Mouse (Mus musculus) urinary bladder, postnatal 25 days (tissue): Measurements from ENCODE around the gene Pom121l2.

Experiments used
- DNase-seq: peaks from one replicate; pipeline ENCODE4 v3.0.0; 2022; ENCODE audit warnings: low spot score

The Pom121l2 gene

DNA sequence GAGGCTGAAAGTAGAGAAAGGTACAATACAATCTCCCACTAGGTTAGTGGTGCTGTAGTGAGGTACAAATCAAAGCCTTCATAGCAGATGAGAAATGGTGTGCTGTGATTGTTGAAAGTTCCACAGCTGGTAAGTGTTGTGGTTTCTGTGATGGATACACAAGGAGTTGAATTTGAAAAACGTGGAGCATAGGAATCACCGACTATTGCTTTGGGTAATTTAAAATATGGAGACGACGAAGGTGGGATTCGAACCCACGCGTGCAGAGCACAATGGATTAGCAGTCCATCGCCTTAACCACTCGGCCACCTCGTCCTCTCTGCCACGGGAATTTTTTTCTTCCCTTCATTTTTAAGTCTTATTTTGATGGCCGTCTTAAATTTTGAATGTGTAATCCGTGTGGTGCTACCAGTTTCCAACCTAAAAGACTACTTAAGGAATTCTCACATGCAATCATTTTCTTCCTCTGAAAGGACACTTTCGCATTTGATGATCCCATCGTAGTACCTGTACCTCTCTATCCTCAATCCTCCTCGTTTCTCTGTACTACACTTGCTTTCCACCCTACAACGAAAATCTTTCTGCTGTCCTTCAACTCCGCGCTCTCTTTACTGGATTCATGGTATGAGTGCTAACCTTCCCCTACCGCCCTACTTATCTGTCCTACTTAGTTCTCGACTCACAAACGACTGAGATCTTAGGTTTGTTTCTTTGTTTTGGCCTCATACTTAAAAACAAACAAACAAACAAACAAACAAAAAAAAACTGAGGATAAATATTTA lies 13.2 kb downstream of the Pom121l2 start:
- no peak for DNase-seq

- DNase-seq: no peak
These were observed 13.9 kb downstream of the Pom121l2 start for GRCm38 (mm10) chr13:21994896-21995295.

GRCm38 (mm10) chr13:21995331-21995914 lies 14.4 kb downstream of the Pom121l2 start:
- DNase-seq: no peak

DNA sequence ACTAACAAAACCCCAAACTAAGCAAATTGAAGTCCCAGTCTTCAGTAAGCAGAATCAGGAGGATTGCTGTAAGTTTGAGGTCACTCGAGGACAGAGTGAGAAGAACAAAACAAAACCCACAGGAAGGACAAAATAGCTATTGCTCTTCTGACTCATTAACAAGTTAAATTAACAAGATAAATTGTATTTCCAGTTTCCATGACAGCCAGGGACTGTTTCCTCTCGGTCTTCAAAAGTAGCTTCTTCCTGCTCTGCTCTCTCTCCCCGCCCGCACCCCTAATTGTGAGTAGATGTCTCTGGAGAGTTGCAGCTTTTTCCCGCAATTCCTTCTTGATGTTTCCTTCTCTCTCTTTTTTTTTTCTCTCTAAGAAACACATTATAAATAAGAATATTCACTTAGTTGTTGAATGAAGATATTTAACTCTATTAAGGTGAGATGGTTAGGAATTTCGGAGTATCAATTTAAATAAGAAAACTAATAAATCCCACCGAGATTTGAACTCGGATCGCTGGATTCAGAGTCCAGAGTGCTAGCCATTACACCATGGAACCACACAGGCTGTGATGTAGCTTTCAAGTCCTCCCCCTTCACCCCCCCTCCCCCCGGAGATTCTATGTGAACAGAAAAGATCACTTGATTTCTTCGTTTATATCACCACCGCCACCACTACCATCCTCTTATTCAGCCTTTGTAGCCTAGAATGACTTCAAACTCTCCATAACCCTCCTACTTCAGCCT lies 15.3 kb downstream of the Pom121l2 start:
- DNase-seq: no peak

DNA sequence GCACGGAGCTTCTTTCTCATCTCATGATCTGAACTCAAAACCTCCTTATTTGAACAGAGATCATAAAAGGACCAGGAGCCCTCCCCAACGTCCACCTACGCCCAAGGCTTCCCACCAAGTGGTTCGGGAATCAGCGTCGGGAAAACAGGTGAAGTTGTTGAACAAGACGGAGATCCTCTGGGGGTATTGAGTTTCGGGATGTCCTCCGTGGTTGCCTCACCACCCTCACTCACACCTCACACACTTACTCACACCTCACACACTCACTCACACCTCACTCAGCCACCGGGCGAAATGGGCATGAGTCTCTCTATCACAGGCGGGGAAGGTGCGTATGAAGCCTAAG lies 15.8 kb downstream of the Pom121l2 start:
- DNase-seq: no peak

DNA sequence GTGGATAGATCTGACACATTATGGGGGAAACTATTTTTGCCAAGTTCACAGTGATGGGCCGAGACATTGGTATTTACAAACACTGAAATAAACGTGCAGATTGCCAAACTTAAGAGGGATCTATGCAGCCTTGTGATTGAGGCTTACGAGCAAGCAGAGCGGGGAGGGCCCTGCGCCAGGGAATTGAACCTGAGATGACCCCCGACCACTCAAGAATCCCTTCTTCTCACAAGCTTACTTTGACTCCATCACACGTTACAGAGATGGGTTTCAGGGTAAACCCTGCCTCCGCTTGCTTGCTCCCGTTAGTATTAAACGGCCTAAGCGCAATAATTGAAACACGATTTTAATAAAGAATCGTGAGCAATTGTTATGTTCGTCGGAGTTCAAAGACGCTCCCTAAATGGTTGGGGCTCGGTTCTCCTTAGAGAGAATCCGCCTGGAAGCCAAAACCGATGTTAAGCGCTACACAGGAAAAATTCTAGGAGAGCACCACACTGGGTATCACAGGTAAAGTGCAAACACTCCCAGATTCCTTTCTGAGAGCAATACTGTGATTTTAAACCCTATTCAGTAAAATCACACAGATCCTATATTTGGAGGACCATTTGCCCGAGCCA lies 16.3 kb downstream of the Pom121l2 start:
- DNase-seq: no peak

DNA sequence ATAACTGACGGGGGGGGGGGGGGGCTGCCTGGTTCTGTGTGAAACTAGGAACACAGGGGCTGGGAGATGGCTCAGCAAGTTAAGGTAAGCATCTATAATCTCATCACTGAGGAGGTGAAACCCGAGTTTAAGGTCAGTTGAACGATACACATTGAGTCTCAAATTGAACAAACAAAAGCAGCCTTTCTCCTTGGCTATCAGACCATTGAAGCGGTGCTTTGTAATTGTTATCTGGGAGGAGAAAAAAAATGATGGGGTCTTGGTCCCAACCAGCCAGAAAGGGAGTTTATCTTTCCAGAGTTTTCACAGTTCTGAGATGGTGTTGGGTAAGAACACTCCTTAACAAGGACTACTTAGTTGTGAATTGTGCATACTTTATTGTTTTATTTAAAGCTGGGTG lies 16.8 kb downstream of the Pom121l2 start:
- no peak for DNase-seq

DNA sequence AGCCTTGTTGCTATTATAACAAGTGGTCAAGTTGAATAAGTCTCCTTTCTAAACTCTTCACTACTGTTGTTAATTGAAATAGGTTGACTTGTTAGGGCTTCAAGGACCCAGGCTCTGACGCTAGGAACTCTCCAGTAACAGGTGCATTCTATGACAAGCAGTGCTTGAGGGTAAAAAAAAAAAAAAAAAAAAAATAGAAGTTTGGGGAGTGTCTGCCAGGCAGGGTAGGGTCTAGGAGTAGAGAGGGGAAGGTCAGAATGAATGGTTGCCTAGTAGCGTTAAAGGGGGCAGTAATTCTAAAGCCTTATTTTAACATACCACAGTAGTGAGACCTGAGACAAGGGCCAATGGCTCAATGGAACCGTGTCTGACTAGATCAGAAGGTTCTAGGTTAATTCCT lies 17.4 kb downstream of the Pom121l2 start:
- DNase-seq: no peak

- no peak for DNase-seq
These were observed 18.2 kb downstream of the Pom121l2 start for GRCm38 (mm10) chr13:21999147-21999546.

GRCm38 (mm10) chr13:22001346-22001745 lies 20.4 kb downstream of the Pom121l2 start:
- DNase-seq: no peak

DNA sequence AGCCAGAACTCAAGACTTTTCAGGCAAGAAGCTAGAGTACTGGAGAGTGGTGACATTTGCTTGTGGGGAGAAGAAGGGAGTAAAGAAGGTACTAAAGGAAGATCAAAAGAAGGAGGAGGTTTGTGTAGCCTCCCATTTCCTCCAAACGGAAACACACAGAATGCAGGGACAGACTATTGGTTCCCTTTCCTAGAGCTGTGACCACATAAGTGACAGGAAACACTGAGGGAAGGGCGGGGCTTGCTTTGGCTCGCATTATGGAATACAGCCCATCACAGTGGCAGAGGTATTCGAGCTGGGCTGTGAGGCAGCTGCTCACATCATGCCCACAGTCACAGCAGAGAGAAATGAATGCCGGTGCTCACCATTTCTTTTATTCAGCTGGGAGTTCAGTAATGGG lies 20.8 kb downstream of the Pom121l2 start:
- no peak for DNase-seq

DNA sequence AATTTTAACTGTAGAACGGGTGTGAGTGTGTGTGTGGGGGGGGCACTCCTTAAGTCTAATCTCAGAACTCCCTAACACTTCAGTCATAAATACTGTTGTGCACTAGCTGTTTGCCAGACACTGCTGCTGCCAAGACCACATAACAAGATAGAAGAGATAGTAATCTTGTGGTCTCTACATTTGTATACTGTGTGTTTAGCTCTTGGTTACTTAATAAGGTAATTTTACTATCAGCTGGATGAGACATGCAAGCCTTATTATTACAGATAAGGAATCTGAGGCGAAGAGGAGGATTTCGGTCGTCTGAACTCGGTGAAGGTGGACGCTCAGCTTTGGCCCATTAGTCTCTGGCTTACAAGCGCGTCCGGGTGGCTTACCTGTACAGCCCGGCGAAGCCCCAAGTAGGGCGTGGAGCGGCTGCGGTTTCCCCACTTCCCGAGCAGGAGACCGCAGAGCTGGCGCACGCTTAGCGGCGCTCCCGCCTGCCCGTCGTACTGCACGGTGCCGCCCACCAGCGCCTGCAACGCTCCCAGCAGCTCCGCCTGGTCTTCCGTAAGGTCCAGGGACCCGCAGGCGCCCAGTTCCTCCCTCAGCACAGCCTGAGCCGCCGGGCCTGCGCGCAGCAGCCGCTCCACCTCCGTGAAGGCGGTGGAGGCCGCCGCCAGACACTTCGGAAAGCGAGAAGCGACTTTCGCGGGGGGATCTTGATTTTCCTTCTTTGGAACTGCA lies 24.8 kb downstream of the Pom121l2 start:
- DNase-seq: no peak

DNA sequence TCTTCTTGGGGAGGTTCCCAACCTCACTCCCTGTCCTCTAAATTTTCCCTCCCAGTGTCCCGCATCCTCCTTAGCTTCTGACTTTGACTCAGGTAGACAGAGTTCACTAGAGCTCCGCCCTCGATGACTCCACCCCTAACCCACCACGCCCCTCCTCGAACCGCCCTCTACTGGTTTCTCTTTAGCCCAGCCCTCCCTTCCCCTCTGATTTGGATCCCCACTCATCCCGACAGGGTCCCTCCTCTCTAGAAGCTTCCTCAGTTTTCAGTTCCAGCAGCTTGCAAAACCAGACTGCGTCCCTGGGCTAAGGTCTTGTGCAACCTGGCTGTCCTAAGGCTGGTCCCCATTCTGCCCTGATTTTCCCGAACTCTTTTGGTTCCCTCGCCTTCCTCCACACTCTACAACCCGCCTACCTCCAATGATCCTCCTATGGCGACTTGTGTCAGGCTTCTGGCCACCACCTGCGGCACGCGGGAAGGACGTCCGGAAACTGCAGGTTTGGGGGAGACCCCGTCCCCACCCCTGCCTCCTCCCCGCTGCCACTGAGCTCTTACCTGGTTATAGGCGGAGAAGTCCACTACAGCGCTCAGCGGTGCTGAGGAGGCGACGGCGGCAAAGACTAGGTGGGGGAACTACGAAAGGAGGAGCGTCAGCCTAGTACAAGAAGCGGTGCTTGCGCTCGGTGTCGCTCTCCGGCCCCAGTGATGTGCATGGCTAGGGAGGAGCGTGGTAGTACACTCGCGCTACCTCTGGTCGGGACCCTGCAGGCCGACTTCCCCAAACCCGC lies 25.5 kb downstream of the Pom121l2 start:
- DNase-seq: no peak

DNA sequence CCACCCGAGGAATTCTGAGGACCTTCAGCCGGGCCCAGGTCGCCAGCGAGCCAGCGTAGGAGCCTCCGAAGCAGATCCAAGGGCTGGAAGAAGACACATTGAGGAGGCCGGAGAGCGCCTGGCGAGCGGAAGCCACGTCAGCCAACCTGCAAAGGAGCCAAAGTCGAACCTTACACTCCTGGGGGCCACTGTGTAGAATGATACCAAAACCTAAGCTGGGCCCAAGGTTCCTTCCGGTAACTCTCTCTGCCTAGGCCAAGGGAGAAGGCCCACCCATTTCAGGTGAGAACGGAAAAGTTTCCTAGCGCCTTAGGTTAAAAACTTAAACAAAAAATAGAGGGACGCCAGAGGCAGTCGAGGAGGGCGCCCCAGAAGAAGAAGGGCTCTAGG lies 26.1 kb downstream of the Pom121l2 start:
- DNase-seq: no peak

DNA sequence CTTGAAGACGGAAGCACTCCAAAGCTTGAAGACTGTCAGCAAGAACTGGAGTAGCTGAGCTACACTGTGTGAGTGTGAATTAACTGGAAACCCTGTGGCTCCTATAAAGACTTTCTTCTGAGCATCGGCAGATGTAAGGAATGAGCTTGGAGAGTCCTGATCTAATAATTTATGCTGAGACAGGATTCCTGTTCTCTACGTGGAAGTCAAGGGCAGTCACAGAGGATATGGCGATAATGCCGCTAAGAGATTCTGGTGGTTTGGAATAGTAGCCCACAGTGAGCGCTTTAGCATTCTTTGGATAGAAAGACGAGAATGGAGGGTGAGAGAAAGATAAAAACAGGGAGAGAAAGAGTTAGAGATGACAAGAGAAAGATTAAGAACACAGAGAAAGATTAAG lies 26.9 kb downstream of the Pom121l2 start:
- DNase-seq: no peak

- no peak for DNase-seq
These were observed 27.7 kb downstream of the Pom121l2 start for GRCm38 (mm10) chr13:22008707-22009106.

DNA sequence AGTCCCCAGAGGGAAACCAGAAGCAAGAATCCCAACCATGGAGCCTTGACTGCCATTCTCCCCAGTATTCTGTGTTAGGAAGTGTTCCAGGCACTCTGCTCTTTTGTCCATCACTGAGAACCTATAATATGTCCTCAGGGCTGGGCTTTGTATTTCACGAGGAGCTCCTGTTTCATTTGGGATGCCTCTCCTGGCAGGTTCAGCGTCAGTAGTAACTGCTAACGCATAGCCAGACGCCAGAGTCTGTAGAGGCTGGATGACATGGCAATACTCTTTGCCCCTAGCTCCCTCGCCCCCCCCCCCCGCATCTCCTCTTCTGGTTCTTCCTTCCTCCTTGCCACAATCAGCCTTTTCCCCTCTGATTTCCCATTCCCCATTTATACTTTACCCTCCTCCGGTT lies 28.6 kb downstream of the Pom121l2 start, which contains the start of gene Prss16:
Gene Prss16 (minus strand): TSS at position 101 of the 400 bp plus-strand sequence.
- DNase-seq: no peak

DNA sequence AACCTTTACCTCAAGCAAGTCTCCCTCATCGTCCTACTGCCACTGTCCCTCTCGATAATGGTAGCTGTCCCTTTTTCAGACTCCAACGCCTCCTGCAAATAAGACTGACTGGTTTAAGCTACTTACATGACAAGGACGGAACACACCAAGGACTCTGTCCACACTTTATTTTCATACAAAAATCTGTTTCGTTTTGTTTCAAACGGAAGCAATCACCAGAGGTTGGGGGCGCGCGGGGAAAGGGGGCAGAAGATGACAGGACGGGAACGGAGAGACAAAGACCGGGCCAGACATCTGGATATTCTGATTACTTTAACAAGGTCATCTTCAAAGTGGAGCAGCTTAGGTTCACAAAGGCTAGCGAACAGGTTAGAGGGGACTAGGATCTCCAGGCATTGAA lies 32.7 kb downstream of the Pom121l2 start:
- DNase-seq: no peak

GRCm38 (mm10) chr13:22014411-22014845 lies 33.4 kb downstream of the Pom121l2 start:
- DNase-seq: no peak

DNA sequence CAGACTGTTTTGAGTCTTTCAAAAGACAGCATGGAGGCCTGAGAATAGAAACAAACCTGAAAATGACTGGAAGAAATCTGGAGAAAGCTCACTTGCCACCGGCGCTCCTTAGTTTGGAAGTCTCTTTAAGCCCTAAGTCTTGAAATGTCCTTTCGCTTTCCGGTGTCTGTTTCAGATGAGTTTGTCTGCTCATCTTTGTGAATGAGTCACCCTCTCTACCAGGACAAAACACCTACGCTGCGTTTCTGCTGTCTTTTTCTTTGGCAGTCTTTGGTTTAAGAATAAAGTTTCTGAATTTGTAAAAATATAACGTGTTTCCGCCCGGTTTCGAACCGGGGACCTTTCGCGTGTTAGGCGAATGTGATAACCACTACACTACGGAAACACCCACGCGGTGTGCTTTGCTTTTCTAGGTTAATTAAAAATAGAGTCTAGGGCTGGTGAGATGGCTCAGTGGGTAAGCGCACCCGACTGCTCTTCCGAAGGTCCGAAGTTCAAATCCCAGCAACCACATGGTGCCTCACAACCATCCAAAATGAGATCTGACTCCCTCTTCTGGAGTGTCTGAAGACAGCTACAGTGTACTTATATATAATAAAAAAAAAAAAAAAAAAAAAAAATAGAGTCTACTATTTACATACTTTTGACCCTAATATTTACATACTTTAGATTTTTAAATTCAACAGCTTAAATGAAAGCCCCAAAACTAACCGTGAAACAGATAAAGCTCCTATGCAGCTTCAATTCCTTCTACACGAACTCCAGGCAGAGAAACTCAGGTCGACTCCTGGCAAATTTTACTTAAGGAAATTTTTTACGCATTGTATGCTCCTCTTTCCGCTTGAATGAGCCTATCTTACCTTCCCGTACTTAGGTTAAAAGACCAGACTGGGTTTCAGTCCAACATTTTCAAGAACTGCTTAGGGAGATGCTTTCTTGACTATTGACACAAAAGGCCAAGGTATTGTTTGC lies 34.8 kb downstream of the Pom121l2 start:
- DNase-seq: peak; percentile 53
